Mouse (Mus musculus) fibroblast of lung, adult 2 months (primary cell): ENCODE data around the gene Psmc2.

Experiments used
- DNase-seq: peaks from one replicate; pipeline ENCODE4 v3.0.0-alpha.2; 2011; ENCODE audit warnings: low read depth

Gene Psmc2

DNA sequence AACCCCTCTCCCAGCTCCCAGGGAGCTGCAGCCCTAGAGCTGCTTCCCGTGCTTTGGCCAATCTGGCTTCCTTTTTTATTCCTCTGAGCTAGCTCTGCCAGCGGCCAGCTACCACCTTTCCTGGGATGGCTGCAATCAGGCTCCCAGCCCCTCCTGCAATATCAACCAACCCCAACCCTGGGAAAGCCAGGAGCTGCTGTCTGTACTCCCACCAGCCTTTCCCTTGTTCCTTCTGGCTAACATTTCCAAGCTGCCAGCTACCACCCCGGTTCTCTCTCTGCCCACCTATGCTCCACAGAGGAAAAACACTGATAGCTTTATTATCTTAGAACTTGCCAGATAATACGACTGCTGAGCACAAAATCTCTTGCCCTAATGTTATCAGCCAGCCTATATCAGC is 19.8 kb downstream of the Psmc2 start:
- DNase-seq = no peak

DNA sequence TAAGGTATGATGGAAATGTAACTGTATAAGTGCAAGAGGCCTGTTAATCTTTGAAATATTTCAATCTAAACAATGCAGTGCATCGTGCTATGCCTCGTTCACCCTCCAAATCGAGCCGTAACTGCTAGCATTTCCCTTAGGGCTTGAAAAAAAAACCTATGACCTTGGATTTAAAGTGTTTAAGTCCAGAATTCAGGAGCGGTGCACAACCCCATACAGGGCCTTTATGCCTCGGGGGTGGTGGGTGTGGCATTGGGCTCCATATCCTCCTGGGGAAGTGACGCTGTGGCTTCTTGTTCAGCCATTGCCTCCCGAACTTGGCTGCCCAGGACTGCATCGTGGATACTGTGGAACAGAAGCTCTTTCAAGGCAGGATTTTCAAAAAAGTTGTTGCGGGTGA is 25.8 kb downstream of the Psmc2 start:
- no peak for DNase-seq

- no peak for DNase-seq
Observed at GRCm38 (mm10) chr5:21813994-21814393, 28.9 kb downstream of the Psmc2 start.

DNA sequence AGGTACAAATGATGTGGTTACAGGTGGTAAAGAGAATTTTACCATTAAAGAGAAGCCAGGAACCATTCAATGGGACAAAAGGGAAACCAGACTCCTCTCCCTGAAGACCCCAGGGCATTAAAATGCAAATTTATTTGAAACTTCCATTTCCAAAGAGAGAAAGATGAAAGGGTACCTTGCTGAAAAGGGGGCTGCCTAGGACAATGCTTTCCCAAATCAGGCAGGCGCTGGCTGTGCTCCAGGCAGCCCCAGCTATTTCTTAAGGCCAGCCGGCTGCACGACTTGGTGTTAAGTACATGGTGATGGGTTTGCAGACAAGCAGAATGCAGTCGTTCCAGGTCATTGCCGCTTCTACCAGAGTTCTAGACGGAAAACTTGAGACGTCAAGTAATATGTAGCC is 41.3 kb downstream of the Psmc2 start:
- DNase-seq = no peak

GRCm38 (mm10) chr5:21827643-21828042 is 42.6 kb downstream of the Psmc2 start:
- no peak for DNase-seq

DNA sequence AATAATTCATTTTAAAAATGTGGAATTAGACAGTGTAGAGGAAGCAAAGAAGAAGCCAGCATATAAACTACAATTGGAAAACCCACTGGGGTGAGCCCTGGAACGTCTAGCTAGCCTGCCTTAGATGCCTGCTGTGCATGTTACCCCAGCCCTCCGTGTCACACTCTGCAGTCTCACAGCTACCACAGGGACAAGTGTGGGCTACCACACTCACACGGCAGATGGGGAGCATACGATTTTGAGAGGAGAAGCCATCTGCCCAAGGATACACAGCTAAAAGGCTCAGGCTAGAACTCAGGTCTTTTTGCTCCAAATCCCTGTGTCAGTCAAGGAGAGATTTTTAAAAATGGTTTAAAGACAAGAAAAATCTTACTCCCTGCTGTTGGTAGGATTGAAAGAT is 43.8 kb downstream of the Psmc2 start:
- DNase-seq = no peak

- no peak for DNase-seq
Observed at GRCm38 (mm10) chr5:21831761-21832160, 46.7 kb downstream of the Psmc2 start.

DNA sequence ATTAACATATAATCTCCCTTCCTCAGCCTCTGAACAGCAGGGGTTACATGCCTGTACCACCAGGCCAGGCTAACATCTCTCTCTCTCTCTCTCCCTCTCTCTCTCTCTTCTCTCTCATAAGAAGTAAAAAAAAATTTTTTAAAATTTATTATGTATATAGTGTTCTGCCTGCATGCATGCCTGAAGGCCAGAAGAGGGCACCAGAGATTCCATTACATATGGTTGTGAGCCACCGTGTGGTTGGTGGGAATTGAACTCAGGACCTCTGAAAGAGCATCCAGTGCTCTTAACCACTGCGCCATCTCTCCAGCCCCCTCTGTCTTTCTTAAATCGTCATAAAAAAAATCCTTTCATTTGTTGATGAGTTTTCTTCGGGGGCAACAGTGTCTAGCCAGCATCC is 59.6 kb downstream of the Psmc2 start:
- no peak for DNase-seq

DNA sequence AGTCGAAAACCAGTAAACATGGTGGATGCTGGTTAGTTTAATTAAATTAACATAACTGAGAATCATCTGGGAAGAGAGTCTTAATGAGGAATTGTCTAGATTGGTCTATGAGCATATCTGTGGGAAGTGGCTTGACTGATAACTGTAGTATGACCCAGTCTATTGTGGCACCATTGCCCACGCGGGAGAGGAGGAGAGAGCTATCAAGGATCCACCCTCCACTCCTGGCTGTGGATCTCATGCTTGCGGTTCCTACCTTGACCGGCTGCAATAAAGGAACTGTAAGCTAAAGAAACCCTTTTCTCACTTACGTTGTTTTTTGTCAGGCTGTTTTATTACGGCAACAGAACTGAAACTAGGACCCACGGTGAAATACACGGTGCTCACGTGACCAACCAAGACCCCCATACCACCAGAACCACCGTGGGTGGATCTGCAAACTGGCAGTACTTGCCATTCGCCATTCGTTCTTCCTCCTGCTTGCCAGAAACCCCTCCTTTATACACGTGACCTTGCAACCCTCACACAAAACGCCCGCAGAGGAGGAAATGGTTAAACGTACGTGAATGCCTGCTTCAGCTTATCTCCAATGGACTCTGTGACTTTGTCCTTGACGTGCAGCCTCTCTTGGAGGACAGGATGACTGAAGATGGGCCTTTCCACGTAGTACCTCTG is 61.7 kb downstream of the Psmc2 start:
- DNase-seq = no peak

DNA sequence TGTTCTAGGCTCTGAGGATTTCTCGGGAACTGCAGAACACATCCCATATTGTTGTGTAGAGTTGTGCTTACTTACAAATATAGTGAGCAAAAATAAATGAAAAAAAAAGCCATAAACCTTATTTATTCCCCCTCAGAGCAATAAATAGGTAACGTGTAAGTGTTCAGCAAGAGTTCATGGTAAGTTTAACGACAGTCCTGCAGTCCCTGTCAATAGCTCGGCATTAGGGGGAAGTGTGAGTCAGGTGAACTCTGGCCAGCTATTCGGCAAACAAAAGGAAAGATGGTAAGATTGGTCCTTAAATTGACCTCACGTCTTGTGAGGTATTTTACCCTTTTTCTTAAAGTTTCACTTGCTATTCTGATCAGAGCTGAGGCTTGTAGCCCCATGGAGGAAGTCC is 62.4 kb downstream of the Psmc2 start:
- no peak for DNase-seq

GRCm38 (mm10) chr5:21851679-21852340 is 66.7 kb downstream of the Psmc2 start:
- DNase-seq = no peak
